Mouse (Mus musculus): ENCODE measurements around the gene Rimkla.

The Rimkla gene

GRCm38 (mm10) chr4:119417894-119418293, 74.5 kb downstream of the Rimkla start:
- no peak for DNase-seq (ENCODE audit: low read depth, low spot score)

- no peak for DNase-seq (ENCODE audit: low read depth, low spot score)
Observed at GRCm38 (mm10) chr4:119417270-119417669, 75.2 kb downstream of the Rimkla start.
